Mouse (Mus musculus) thymus, postnatal 36 days (tissue): ENCODE results near the gene Ncoa3.

Experiments used
- DNase-seq, 2 experiments: peaks; one replicate each; pipeline ENCODE4 v3.0.0; 2022; ENCODE audit warnings: mixed read lengths in 2 of 2

The Ncoa3 gene

GRCm38 (mm10) chr2:166080967-166081750, 88.7 kb downstream of the Ncoa3 start:
- DNase-seq: no peak

GRCm38 (mm10) chr2:166082193-166082592, 89.8 kb downstream of the Ncoa3 start:
- DNase-seq: peak; percentile 62 to 74

GRCm38 (mm10) chr2:166082661-166083060, 90.2 kb downstream of the Ncoa3 start:
- no peak for DNase-seq

GRCm38 (mm10) chr2:166083542-166084031, 91.2 kb downstream of the Ncoa3 start:
- no peak for DNase-seq

- no peak for DNase-seq
Observed at GRCm38 (mm10) chr2:166084111-166084510, 91.7 kb downstream of the Ncoa3 start.

- DNase-seq: peak; percentile 31 to 37
Observed at GRCm38 (mm10) chr2:166084964-166085363, 92.5 kb downstream of the Ncoa3 start.

GRCm38 (mm10) chr2:166085780-166086179, 93.3 kb downstream of the Ncoa3 start:
- DNase-seq: no peak

GRCm38 (mm10) chr2:166086457-166087233, 94.2 kb downstream of the Ncoa3 start:
- DNase-seq: no peak

GRCm38 (mm10) chr2:166088991-166089390, 96.6 kb downstream of the Ncoa3 start:
- DNase-seq: no peak

- no peak for DNase-seq
Observed at GRCm38 (mm10) chr2:166090131-166090581, 97.7 kb downstream of the Ncoa3 start.

- DNase-seq: no peak
Observed at GRCm38 (mm10) chr2:166091599-166091998, 99.2 kb downstream of the Ncoa3 start.

GRCm38 (mm10) chr2:166092412-166092811, 100.0 kb downstream of the Ncoa3 start:
- no peak for DNase-seq

GRCm38 (mm10) chr2:166096300-166096699, 103.9 kb downstream of the Ncoa3 start:
- DNase-seq: no peak

- DNase-seq: no peak
Observed at GRCm38 (mm10) chr2:166096834-166097233, 104.4 kb downstream of the Ncoa3 start.

- DNase-seq: no peak
Observed at GRCm38 (mm10) chr2:166097443-166098291, 105.2 kb downstream of the Ncoa3 start.

GRCm38 (mm10) chr2:166098292-166098933, 106.0 kb downstream of the Ncoa3 start:
- no peak for DNase-seq

GRCm38 (mm10) chr2:166100309-166101262, 108.2 kb downstream of the Ncoa3 start:
- no peak for DNase-seq

GRCm38 (mm10) chr2:166102893-166103292, 110.5 kb downstream of the Ncoa3 start:
- no peak for DNase-seq

GRCm38 (mm10) chr2:166105911-166106310, 113.5 kb downstream of the Ncoa3 start:
- DNase-seq: no peak

- no peak for DNase-seq
Observed at GRCm38 (mm10) chr2:166106631-166107030, 114.2 kb downstream of the Ncoa3 start.

GRCm38 (mm10) chr2:166107911-166108310, 115.5 kb downstream of the Ncoa3 start:
- DNase-seq: no peak
